Mouse (Mus musculus): ENCODE results near the gene Spn.

Gene Spn

GRCm38 (mm10) chr7:127082271-127082670 lies 55.4 kb downstream of the Spn start:
- DNase-seq (ENCODE audit: low read depth, low spot score), result no peak
